Mouse (Mus musculus) heart, adult 8-10 months (tissue): ENCODE measurements around the gene Gjc2. TPM values are rescaled to one million over a fixed set of nuclear protein-coding genes. Genes with fewer than 3 reads are reported as not detected.

Source experiments
- DNase-seq: peaks from one replicate; pipeline ENCODE4 v3.0.0; 2022; ENCODE audit warnings: low spot score
- total RNA-seq, 4 experiments: library from RNA; stranded (reverse); gene quantifications; 2 replicates each; pipeline ENCODE4 v1.2.4; 2022

The Gjc2 gene
- total RNA-seq, 4 experiments from 2014 or later = 0.62 to 0.82 (median 0.63) TPM

DNA sequence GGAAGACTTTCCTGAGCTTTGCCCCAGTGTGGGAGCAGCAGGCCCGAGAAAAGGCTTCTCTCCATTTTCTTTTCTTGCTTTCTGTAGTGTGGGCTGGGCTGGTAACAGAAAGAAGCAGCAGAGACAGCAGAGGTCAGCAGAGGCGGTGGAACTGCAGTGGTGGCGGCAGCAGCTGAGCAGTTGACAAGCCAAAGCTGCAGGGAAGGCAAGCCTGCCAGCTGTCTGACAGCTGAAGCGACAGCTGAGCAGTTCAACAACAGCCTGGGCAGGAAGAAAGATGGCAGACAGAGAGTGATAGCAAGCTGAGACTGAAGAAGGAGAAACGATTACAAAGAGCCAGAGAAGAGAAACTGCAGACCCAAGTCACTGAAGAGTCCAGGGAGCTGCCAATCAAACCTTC is 21.6 kb downstream of the Gjc2 start:
- DNase-seq = no peak

DNA sequence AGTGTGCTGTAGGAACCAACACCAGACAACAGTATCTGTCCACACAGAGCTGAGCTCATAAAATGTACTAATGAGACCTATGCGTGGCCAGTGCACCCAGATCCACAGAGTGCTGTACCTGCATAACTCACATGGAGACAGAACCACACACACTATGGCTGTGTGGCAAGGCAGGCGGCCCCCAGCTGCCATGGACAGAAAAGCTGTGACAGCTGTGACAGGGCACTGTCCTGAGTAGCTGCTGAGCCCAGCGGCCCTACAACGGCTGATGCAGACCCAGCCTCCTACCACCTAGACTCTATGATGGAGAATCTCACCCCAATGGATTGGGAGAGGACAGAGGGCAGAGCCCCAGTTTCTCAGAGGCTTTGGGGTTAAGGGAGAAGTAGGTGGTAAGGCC is 23.5 kb downstream of the Gjc2 start:
- DNase-seq = no peak

DNA sequence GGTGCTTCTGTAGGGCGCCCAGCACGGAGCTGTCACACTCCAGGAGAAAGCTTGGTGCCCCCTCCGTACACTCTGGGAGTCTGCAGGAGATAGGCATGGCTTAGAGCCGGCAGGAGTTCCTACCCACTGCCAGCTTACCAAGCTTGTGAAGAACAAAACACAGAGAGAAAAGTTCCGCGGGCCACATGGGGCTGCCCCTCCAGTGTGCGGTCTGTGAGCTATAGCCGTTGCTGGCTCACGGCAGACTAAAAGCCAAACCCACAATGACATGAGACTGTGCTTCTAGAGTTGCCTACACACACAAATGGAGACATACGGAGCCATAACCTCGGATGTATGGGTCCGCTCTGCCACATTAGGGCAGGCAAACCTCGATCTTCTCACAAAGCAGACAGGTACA is 23.9 kb downstream of the Gjc2 start:
- no peak for DNase-seq

DNA sequence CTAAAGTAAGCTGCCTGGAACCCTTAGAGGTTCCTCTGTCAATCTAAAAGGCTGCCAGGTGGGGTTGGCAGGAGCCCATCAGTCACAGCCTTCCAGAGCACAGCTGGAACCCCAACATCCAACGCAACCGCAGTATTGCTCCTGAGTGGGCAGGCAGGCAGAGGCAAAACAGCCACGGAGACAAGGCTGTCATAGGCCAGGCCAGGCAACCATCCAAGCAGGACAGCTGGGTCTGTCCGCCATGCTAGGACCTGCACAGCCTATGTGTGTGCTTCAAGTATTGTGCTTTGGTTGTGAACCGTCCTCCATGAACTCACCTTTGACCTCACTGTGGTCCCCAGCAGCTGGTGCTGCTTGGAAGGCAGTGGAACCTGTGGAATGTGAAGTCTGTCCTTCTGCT is 27.1 kb downstream of the Gjc2 start:
- no peak for DNase-seq

DNA sequence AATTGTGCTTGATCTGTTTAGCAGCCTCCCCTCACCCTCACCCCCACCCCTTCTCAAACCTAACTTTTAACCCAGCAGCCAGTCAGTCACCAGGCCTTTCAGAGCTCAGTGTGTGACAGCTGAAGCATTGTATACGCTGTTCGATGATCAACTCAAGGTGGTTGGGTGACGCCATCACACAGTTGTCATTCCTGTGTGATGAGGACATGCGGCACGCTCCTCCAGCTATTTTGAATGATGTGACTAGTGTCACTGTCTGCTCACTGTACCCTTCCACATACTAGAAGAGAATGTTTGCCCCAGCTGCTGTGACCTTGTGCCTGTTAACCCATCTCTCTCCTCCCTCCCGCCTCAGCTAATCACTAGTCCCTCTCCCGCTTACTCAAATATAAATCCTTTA is 28.8 kb downstream of the Gjc2 start:
- DNase-seq = no peak

DNA sequence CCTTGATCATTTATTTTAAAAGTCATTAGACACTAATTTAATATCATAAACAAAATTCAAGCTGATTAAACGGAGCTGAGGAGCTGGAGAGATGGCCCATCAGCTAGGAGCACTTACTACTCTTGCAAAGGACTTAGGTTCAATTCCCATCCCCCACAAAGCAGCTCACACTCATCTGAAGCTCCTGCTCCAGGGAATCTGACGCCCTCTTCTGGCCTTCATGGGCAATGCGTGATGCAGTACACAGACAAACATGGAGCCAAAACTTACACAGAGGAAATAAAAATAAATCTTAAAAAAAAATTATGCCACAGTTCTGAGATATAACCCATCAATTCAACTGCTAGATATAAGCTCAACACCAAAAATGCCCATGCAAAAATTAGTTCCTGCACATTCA is 31.3 kb downstream of the Gjc2 start:
- DNase-seq = no peak

DNA sequence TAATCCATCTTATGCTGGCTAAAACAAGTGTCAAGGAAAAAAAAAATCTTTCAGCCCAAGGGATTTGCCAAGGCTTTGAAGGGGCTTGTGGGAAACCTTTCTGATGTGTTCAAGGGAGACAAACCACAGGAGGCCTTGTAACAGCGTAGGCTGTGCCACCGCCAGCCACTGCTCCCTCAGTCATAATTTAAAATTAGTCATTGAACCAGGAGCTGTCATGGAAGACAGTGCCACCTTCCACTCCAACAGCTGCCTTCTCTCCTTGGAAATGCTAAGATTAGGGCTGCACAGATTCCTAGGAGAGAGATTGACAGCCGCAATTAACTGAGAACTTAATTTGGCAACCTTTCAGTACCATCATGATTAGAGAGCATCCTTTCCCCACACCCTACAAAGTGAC is 33.7 kb downstream of the Gjc2 start:
- no peak for DNase-seq

DNA sequence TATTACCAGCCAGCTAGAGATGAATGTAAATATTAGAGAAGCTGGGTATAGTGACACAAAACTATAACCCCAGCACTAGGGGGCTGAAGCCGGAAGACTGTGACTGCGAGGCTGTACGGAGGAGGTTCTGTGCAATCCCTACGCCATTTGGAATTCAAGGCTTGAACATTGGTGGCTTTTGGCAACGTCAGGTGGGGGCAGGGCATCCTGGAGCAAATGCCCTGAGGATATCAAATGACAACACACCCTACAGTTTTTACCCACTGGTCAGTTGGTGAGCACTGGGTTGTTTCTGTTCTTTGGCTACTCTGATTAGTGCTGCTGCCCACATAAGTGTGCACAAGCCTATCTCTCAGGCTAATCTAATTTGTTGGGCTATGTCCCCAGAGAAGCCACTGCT is 40.1 kb downstream of the Gjc2 start:
- DNase-seq = no peak

DNA sequence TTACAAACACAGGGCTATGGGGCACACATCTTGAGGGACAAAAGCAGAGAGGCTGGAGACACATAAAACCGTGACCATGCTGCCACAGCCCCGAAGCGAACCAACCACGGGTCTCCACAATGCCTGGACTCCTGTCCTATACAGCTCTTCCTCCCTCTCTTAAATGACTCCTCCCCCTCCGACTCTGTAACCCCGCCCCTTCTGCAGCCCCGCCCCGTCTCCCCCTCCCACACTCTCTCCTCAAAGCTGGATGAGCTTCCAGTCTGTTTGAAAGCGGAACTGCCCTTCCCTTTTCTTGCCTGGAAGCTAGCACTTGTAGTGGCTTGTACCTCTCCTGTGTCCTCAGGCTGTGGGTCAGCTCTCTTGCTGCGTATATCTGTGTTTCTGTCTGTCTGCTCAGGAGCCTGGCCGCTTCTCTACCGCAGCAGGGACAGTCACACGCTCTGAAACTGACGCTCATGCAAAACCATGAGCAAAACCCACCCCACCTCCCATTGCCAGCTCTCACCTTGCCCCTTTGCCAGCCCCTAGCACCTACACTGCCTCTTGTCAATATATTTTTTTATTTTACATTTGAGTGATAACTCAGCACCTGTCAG is 41.1 kb downstream of the Gjc2 start:
- no peak for DNase-seq

DNA sequence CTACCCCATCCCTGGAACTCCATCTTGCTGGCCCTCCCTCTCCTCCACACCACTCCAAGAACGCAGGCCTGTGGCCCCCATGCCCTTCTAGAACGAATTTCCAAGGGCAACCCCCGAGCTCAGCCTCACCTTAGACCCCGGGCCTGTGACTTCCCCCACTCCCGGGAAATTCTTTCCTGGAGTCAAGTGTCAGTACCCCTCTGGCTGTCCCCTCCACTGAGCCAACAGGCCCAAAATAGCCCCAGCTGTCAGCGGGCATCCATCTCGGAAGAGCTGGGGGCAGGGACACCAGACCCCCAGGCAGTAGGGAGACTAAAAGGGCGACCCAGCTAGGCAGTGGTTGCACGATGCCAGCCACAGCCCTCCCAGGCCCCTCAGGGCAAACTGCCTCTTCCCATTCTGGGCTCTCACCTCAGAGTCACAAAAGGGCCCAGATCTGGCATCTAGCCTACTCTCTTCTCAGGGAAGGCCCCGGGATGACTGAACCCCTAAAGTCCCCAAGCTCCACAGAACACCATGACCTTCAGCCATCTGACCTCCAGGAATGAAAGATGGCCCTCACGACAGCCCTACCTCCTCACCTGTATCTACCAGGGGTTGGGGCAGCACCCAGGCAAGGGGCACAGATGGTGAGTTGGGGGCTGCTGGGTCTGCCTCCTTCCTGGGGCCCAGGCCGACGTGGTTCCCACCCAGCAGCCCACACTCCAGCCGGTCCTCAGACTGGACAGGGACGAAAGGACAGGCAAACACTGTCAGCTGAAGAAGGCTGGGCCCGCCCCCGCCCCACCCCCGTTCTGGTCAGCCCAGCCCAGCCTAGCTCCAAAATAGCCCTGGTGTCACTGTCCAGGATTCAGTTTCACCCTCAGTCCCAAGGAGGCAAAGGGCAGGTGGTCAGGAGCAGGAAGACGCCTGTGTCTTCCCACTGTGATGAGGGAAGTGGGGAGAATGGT is 44.2 kb downstream of the Gjc2 start:
- no peak for DNase-seq

DNA sequence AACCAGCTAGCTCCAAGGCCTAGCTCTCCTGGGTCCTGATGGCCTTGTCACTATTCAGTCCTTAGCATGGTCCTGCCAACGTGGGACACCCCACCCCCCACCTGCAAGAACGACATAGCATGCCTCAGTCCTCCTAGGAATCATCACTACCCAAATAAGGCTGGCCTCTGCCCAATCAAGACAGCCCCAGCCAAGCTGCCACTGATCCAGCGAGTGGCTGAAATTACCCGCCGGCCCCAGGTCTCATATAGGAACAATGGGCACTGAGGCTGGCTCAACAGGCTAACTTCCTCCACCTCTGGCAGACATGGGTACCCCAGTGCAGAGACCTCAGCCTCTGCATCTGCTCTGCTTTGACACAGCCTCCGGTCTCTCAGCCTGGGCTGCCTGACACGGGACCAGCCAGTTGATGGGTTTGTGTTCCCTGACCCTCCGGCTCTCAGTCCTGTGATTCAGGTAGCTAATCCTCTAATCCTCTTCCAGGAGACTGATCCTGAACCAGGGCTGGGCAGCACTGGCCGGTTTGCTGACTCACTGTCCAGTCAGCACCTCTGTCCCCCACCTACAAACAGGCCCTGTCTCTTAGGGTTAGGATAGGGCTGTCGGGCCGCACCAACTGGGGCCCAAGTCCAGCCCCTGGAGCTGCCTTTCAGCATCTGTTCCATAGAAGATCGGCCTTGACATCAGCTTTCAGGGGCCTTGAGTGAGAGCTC is 45.9 kb downstream of the Gjc2 start:
- no peak for DNase-seq

DNA sequence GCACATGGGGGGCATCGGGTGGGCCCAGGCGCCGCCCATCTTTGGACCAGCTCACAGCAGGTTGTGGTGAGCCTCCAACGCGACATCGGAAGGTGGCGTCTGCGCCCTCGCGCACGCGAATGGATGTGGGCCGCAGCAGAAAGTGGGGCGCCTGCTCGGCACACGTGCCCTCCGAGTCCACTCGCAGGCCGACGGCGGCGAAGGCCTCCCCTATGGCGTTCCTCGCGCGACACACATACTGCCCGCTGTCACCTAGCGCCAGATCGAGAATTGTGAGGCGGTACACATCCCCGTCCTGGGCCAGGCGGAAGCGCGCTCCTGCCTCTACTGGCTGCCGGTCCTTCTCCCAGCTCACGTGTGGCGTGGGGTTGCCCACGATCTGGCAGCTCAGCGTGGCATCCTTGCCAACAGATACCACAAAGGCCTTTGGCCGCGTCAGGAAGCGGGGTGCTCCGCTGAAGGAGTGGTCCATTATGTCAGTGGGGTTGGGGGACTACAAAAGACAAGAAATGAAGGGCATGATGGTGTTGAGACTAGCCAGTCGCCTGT is 47.0 kb downstream of the Gjc2 start, which contains the start of gene Obscn:
Gene Obscn, minus strand, starts transcription at position 499 of the 549 bp plus-strand sequence.
- DNase-seq = no peak

DNA sequence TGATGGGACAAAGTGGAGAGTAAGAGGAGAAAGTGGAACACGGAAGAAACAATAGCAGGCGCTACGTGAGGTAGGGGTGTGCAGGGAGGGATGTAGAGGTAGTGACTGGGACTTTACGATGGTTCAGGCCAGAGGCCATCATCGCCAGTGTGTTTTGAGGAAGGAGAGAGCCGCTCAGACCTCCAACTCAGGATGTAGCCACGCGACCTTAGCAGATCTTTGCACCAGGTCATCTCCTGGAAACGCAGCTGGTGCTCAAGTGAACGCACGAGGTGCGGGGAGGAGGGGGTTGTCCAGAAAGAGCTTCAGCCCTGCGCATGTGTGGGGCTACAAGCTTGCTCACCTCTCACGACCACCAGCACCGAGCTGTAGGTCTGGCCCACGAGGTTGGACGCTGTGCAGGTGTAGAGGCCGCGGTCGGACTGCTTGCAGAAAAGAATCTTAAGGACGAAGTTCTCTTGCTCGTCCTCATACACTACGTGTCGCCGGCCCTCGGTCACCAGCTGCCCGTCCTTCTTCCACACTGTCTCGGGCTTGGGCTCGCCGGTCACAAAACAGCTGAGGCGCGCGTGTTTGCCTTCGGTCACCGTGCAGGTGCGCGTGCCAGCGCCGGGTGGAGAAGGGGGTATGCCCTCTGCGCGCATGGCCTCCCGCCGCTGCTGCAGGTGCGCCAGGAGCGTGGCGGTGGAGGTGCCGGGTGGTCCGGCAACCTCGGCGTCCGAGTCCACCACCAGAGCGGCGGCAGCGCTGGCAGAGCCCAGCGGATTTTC is 47.8 kb downstream of the Gjc2 start:
- DNase-seq = no peak

DNA sequence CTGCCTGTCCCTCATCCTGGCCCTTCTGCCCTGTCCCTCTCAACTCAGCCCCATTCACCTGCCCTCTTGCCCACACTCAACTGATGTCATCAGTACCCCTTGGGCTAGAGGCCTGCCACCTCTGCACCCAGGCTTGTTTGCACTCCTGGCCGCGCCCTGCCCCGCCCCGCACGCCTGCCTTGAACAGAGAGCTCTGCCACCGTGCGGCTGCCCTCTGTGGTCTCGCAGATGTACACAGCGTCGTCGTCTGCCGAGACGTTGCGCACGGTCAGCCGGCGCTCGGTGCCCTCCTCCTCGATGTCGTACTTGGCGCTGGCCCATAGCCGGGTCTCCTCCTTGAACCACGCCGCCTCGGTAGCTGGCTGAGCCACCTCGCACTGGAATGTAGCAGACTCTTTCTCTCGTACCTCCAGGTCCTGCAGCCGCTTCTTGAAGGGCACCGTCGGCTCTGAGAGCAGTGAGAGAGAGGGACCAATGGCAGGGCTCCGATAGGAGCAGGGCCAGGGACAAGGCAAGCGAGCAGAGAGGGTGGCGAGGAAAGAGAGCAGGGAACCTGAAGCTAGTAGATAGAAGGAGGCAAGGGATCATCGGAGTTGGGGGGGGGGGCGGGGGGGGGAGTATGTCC is 48.5 kb downstream of the Gjc2 start:
- no peak for DNase-seq

DNA sequence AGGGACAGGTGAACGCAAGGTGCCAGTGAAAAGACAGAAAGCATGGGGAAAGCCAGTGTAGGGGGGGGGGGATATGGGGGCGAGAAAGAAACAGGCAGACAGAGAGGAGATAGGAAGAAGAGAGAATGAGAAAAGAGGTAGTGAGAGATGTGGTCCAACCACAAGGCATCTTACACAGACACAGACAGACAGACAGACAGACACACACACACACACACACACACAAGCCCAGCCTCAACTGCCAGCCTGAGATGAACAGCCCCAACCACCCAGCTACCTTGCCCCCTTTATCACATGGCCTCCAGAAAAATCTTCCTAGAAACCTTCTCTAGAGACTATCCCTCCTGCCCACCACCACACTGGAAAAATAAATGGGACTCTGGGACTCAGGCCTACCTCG is 50.9 kb downstream of the Gjc2 start:
- DNase-seq = no peak

DNA sequence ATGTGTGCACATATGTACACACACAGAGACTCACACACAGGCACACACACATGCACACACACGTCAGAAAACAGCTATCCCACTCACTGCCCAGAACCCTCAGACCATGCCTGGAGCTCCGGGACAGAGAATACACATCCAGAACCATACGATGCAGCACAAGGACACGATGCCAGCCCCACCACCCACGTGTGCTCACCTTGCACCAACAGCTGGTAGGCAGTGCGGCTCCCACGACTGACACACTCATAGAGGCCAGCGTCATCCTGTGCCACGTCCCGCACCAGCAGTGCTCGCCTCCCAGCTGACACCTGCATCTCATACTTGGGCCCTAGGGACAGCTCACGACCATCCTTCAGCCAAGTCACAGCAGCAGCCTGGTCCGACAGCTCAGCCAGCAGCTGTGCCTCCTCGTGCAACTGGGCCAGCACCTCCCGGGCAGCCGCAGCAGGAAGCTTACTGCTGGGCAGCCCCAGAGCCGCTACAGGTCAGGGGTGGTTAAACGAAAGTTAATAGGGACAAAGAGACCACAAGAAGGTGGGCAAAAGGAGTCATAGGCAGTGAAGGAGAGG is 51.6 kb downstream of the Gjc2 start:
- no peak for DNase-seq

DNA sequence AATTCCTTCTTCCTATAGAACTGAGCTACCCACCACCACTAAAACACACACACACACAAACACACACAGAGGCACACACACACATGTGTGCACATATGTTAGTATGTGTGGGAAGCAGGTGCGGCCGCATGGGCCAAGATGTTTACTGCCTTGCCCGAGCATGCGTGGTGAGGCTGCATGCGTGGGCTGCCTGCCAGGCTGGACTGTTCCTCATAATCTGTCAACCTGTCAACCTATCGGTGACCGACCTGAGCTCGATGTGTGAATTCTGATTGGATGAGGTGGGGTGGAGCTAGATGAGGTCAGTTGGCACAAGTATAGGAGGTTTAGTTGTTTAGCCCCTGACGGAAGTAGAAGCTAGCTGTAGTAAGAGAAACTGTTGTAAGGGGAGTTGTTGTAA is 52.2 kb downstream of the Gjc2 start:
- no peak for DNase-seq
